Mouse (Mus musculus) layer of hippocampus, postnatal 10 days (tissue): ENCODE measurements around the gene Msh2. TPM values are rescaled to one million over a fixed set of nuclear protein-coding genes. Genes with fewer than 3 reads are reported as not detected.

Experiments
- DNase-seq, 2 experiments: peaks; one replicate each; pipeline ENCODE4 v3.0.0; 2021; ENCODE audit warnings: low spot score in 2 of 2
- total RNA-seq, 2 experiments: library from RNA; stranded (reverse); gene quantifications; 2 replicates each; pipeline ENCODE4 v1.2.3; 2021

Gene Msh2
- total RNA-seq, 2 experiments from 2014 or later: 29.9 to 30.9 TPM

DNA sequence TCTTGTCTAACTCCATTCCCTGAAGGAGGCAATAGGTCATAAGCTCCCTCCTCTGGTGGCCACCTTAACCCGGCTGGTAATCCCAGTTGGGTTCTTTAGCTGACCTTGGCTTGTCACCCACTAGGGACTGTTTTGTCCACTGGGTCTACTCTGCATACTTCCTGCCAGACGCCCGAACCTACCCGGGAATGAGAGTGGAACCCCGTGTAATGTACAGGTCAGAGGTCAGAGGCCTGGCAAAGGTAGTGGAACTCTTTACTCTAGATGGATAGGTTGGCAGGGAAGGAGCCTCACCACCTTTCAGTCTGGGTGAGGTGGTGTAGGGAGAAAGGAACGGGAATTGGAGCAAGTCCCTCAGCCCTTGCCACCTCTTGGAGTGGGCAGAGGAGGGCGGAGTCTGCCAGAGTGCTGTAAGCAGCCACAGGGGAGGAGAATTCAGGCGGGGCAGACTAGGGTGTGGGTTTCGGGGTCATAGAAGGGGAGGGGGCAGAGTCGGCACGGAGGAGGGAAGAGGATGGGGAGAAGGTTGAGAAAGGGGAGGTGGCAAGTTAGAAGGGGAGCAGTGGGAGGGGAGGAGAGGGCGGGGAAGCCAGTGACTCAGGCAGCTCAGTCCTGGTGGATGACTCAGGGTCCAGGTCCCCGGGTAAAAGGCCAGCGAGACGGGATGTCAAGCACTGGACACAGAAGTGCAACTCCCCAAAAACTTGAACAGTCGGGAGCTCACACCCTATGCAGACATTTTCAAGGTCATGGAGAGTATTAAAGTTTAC lies 27.1 kb downstream of the Msh2 start:
- DNase-seq: no peak

DNA sequence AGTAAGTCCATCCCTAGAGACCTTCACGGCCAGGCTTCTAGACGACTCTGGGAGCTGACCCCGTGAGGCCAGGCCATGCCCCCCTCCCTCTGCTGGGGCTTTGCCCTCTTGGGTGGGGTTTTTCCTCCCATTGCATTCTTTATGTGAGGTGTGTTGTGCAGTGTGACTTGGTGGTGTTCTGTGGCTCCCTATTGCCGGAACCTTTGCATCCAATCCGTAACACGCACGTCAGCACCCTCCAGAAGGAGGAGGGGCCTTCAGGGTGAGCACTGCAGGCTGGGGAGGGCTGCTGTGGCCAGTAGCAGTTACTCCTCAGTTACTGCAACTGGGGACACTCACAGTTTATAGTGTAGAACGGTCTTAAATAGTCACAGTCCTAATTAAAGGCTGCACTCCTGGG lies 28.0 kb downstream of the Msh2 start:
- DNase-seq: no peak

DNA sequence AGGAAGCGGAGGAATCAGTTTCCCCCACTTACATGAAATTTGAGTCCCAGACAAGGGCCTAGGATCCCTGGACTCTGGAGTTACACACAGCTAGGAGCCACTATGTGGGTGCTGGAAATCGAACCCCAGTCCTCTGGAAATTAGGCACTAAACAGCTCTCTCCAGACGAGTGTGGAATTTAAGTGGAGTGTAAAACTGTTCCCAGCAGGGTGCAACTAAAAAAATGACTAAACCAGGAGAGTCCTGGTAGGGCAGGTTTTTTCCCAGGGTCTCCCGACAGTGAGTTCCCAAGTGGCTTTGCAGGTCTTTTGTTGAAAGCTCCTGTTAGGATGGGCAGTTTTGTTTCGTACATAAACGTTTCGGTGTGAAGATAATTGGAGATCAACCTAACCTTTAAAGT lies 52.6 kb downstream of the Msh2 start:
- no peak for DNase-seq

DNA sequence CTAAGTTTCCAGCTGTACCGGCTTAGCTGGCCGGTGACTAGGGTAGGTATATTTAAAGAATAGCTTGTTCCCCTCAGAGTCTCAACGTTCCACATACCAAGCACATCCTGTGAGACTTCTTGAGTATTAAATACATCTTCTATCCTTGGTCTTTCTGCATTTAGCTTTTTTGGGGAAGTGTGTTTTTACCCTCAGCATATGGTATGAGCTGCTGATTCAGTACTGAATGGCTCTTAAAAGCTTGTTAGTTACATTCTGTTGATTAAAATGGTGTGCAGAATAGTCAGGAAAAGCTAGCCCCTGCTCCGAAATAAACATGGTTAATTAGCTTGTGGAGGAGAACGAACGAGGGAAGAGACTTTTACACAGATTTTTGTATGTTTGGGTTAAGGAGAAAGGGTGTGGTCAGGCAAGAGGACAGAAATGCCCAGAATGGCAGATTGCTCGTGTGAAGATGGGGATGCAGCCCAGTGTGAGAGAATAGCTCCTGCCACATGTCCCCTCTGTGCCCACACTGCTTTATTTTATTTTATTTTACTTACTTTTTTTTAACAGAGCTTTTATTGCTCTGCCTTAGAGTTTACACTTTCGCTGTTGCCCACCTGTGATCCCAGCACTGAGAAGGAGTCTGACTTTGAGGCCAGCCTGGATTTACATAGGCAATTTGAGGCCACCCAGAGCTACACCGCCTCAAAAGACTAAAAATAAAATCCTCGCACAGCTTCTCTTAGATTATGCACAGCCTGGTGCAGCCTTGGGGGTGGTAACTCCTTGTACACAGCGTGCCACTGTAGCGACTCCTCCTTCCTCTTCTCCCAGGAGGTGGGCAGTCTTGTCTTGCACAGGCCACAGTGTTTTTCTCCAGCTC lies 54.6 kb downstream of the Msh2 start:
- no peak for DNase-seq

DNA sequence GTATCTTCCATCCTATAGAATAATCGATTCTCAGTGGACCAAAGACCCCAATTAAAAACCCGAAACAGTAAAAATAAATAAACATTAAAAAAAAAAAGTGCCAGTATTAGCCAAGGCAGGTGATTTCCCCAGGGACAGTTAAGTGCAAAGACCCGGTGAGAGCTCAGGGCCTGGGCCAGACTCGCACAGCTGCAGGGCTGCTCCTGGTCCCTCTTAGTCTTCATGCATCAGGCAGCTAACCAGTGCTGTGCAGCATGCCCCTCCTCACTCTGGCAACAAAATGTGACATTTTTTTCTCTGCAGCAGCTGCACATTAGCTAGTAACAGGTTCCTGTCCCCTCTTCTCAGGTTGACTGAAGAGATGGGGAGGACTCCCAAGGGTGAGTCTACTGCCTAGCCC lies 59.8 kb downstream of the Msh2 start:
- no peak for DNase-seq

DNA sequence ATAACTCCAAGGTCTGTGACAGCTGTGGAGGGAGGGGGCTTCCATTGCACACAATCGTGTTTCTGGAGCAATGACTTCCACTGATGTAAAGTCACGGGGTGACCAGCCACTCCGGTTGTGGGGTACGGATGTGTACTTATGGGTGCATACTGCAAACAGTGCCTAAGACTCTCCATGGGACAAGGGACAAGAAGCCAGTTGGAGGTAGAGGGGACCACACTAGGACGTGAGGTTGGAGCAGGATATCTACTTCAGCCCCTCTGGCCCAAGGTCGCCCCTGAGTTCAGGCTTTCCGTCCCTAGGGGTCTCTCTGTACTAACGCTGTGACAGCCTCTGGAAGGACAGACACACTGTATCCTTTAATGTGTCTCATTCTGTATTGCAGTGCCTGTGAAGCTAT lies 62.3 kb downstream of the Msh2 start:
- no peak for DNase-seq

DNA sequence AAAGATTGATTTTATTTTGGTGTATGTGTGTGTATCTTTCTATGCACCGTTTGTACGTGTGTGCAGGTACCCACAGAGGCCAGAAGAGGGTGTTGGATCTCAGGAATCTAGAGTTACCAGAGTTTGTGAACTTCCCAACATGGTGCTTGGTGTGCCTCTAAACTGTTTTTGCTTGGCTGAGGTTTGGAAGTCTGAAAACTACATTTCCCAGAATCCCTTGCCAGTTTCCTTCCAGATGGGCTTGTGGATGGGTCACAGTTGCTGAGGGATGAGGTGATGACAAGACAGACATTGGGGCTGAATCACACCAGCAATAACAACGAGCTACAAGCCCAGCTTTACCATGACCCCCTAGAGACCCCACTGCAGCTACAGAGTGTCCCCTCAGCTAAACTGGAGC lies 65.0 kb downstream of the Msh2 start:
- no peak for DNase-seq

DNA sequence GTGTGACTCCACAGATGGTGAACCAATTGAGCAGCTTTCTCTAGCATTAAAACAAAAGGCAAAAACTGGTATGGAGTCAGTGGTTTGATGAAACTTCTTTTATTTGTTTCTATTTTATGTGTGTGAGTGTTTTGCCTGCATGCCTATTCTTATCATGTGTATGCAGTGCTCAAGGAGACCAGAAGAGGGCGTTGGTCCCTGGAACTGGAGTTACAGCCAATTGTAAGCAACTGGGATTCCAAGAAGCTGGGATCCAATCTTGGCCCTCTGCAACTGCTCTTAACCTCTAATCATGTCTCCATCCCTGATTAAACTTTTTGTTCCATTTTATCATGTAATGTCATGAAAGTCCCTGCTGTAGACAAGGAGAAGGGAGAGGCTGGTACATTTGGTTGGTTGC lies 67.7 kb downstream of the Msh2 start:
- no peak for DNase-seq

DNA sequence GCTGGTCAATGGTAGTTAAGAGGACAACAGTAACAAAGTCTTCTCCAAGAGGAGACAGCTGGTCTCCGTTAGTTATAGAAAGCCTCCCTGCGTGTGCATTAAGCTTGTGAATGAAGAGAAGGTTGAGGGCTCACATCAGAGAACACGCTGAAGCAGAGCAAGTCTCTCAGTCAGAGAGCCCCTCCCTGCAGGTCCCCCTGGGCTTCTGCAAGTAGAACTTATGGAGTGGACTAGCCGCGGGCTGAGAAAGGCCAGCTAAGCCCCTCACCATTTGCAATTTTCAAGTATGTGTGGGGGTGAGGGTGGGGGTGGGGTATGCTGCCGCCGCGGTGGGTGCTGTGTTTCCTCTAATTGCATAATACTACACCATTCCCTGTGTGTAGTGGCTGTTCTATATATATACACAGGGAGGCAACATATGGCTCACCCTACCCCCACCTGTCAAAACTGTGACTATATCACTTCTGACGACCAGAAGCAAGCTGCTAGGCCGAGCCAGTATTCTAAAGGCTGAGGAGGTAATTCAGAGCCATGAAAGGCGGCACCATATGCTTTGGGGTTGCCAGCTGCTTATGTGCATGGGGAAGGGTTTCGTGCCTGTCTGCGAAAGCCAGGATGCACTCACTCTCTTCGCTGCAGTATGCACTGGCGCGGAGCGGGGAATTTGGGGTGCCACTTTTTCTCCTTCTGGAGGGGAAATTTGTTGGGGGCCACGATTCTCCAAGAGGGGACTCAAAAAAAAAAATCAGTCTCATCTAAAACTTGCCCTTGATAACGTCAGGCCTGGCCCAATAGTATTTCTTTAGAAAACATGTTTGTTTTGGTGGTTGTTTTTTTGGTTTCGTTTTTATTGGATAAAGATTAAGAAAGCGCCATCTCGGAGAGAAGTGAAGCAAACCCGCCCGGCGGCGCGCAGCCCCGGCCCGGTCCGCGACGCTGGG lies 73.1 kb downstream of the Msh2 start:
- DNase-seq: peak; percentile 42 to 55

DNA sequence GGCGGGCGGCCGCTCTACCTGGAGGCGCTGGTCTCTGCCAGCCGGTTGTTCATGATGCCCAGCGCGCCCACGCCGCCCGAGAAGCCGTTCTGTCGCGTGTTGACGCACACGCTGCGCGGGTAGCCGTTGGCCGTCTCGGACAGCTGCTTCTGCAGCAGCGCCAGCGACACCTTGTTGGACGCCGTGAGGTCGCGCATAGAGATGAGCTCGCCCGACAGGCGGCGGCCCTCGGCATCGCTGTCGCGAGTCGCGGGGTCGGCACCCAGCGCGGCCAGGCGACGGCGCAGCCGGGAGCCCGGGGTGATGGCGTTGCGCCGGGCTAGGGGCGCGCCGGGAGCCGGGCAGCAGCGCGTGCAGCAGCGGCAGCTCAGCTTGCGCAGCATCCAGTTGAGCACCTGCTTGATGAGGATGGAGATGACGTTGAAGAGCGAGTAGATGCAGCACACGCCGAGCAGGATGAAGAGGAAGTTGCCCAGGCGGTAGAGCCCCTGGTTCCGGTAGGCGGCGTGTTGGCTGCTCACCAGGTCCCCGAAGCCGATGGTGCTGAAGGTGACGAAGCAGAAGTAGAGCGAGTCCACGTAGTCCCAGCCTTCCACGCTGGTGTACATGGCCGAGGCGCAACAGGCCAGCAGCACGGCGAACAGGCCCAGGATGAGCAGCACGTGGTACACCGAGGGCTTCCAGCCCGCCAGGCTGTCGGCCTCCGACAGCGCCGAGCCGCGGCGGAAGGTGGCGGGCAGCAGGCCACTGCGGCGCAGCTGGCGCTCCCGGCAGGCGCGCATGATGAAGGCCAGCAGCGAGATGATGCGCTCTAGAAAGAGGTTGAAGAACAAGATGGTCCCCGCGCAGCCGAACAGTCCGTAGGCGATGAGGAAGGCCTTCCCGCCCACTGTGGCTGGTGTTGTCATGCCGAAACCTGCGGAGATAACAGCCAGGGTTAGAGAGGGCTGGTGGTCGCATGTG lies 74.1 kb downstream of the Msh2 start:
- peak; percentile 66 to 73 for DNase-seq

DNA sequence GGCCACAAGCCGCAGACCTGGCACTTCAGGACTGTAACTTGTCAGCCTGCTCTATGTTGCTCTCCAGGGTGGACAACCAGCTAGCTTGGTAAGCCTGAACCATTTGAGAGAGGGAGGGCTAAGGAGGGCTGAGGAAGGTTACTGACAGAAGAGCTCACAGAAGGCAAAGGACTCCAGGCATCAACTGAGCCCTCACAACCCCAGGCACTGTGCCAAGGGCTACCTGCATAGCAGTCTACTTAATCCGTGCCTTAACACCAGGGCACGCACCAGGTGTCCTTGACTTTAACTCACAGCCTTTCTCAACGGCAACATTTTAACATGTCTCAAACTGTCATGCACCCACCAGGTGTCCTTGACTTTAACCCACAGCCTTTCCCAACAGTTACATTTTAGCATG lies 88.2 kb downstream of the Msh2 start:
- DNase-seq: no peak

DNA sequence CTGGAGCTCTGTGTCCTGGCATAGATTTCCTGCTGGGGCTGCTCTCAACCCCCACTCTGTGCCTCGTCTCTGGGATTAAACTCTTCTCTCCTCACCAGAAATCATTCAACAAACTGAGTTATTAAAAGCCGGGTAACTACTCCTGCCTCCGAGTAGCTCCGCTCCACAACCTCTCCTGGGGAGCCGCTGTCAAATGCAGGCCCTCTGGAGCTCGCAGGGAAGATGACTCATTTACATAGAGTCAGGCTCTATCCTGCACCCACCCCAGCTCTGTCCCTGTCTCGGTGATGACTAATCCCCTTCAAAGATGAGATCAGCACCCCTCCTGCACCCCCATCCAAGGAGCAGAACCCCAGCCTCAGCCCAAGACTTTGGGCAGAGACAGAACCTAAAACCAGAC lies 91.0 kb downstream of the Msh2 start:
- DNase-seq: no peak

DNA sequence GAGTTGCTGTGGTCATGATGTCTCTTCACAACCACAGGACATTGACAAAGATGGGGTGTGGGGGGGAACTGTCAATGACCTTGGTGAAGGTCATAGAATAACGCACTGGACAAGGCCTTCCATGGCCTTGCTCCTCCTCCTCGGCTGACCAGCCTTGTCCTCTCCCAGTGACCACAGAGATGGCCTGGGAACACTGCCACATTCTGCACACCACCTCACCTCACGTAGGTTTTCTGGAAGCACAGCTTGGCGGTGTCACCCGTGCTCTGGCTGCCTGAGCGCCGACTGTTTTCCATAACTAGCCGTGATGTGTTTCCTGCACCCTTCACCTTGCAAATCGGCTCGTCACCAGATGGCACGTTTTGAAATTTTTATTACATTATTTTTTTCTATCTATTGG lies 92.9 kb downstream of the Msh2 start:
- no peak for DNase-seq

DNA sequence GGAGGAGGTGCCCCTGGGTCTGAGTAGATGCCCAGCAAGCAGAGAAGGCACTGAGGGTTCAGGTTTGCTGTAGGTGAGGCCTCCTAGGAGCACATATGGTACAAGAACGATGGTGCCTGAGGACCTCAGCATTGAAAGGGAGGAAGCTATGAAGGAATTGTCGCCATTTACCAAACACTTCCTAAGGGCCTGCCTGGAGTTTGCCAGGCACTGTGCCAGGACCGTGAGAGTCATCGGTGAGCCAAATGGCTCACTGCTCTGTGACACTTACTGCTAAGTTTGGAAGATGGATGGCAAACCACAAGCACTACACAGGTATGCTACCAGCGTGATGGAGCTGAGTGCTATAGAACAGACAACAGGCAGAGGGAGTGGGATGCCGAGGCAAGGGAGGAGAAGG lies 94.8 kb downstream of the Msh2 start:
- DNase-seq: no peak

DNA sequence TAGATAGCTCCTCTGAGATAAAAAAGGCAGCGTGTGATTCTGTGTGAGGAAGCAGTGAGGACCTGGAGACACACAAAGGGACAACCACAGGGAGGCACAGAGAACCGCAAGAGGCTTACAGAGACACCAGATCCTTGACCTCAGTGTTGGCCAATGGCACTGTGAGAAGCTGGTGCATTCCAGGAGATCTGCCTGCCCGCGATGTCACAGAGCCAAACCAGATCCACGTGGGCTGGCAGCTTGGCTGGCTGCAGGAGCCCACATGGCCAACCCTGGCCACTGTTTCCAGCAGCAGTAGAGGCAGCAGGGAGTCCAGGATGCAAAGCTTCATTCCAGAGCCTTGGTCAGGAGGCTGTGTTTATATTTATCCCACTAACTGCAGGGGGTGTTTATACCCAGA lies 98.6 kb downstream of the Msh2 start:
- peak in 1 of 2 experiments; percentile 37 for DNase-seq

DNA sequence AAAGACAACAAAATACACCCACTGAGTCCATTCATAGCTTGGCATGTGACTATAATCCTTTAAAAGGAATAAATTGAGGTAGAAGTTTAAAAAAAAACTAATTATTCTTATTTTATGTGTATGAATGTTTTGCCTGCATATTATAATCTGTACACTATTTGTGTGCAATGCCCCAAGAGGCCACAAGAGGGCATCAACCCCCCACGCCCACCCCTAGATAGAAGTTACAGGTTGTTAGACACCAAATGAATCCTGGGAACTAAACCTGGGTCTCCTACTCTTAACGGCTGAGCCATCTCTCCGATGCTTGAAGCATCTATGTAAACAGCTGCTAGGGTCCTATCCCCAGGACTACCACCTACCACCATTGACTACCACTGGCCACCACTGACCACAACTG lies 101.0 kb downstream of the Msh2 start:
- DNase-seq: no peak
